Mouse (Mus musculus): ENCODE measurements around the gene Olfr1359. TPM values are rescaled to one million over a fixed set of nuclear protein-coding genes. Genes with fewer than 3 reads are reported as not detected.

Olfr1359 gene
- polyA plus RNA-seq (2015; fragmentation: Illumina TruSeq; extraction: RNeasy Lipid Tissue Mini Kit (QIAGEN cat#74804); ENCODE audit: insufficient read depth, low replicate concordance), result not detected

DNA sequence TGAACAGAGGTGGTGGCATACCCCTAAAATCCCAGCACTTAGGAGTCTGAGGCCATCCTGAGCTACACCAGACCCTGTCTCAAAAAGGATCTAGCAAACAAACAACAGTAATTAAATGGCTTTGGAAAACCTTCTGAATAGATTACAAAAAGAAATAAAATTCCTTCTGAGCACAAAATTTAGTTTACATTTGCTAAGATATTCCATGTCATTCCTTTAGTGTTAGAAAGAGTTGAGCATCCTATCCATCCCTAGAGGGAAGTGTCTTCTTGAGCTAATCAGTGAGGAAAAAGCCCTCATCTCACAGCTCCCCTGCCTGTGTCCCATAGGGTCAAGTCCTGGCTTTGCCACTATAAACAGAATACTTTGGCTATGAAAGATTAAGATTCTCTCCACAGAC, at the start of gene Olfr1359:
TSS of gene Olfr1359 (plus strand) at position 301 of the 400 bp plus-strand sequence.

GRCm38 (mm10) chr13:21663286-21663685, 34.6 kb upstream of the Olfr1359 start, which contains the start of gene Olfr1361:
Olfr1361 (minus strand) TSS chr13:21663386.

GRCm38 (mm10) chr13:21677305-21677704, 20.6 kb upstream of the Olfr1359 start, which contains the start of gene Olfr1360:
Olfr1360 (minus strand) TSS chr13:21677405.

DNA sequence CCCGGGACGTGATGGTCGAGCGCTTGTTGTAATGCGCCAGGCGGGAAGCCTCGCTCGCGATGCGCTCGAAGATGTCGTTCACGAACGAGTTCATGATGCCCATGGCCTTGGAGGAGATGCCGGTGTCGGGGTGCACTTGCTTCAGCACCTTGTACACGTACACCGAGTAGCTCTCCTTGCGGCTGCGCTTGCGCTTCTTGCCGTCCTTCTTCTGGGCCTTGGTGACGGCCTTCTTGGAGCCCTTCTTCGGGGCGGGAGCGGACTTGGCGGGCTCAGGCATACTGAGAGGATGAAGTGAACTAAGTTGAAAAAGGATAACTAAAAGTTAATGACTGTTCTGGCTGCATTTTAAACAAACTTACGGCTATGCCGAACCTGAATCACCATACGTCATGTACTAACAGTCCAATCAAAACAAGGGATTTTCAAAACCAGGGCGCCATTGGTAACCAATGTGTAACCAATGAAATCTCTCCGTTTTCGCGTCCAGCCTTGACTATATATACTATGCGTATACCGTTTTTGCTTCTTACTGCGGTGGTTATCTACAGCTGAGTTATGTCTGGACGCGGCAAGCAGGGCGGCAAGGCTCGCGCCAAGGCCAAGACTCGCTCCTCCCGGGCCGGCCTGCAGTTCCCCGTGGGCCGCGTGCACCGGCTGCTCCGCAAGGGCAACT, 18.1 kb downstream of the Olfr1359 start, which contains the start of the genes Hist1h2bl and Hist1h2ai:
TSS of gene Hist1h2bl (minus strand) at position 280 of the 676 bp plus-strand sequence.
TSS of gene Hist1h2ai (plus strand) at position 559 of the 676 bp plus-strand sequence.

GRCm38 (mm10) chr13:21717397-21718357, 19.8 kb downstream of the Olfr1359 start, which contains the start of gene Hist1h3h:
Hist1h3h (plus strand) TSS chr13:21717659.

GRCm38 (mm10) chr13:21721757-21722372, 24.0 kb downstream of the Olfr1359 start, which contains the start of gene Hist1h2bm:
Hist1h2bm (plus strand) TSS chr13:21722044.

GRCm38 (mm10) chr13:21734906-21735767, 37.2 kb downstream of the Olfr1359 start, which contains the start of gene Hist1h4j:
Hist1h4j (plus strand) TSS chr13:21735064.

DNA sequence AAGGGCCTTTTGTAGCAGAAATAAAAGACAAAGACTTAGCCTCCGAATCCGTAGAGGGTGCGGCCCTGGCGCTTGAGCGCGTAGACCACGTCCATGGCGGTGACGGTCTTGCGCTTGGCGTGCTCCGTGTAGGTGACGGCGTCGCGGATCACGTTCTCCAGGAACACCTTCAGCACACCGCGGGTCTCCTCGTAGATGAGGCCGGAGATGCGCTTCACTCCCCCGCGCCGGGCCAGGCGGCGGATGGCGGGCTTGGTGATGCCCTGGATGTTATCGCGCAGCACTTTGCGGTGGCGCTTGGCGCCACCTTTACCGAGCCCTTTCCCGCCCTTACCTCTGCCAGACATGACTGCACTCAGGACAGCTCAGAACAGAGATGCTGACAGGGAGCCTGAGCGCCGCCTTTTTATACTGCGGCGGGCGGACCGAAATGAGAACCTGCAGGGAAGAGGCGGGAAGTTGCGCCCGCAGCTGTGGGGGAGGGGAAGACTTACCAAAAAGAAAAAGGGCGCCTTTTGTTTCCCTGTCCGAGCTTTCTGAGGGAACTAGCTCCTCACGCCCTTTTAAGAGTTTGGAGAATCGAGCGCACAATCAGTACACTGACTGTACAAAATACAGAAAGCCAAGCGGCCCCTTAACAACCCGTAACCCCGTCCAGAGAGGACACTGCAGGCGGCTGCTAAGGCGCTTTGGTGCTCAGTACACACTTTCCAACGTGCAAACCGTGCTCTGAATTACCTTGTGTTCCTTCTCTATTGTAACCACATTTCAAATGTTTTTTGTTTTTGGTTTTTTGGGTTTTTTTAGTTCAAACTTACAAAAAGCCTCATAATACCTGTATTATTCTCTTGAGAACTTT, 52.5 kb downstream of the Olfr1359 start, which contains the start of gene Hist1h4k:
TSS of gene Hist1h4k (minus strand) at position 347 of the 859 bp plus-strand sequence.

DNA sequence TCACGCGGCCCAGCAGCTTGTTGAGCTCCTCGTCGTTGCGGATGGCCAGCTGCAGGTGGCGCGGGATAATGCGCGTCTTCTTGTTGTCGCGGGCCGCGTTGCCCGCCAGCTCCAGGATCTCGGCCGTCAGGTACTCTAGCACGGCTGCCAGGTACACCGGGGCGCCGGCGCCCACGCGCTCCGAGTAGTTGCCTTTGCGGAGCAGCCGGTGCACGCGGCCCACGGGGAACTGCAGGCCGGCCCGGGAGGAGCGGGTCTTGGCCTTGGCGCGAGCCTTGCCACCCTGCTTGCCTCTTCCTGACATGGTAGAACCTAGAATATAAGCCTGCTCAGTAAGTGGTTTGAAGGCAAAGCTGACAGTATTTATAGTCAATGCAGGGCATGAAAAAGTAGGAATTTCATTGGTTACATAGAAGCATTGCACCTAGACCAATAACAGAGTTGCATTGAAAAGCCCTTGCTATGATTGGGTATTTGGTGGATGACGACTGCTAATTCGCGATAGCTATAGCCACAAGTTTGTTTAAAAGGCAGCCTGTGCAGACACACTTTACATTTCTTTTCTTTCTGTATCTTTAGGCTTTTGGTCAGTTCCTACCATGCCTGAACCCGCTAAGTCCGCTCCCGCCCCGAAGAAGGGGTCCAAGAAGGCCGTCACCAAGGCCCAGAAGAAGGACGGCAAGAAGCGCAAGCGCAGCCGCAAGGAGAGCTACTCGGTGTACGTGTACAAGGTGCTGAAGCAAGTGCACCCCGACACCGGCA, 55.8 kb downstream of the Olfr1359 start, which contains the start of the genes Hist1h2ak and Hist1h2bn:
TSS of gene Hist1h2ak (minus strand) at position 304 of the 762 bp plus-strand sequence.
TSS of gene Hist1h2bn (plus strand) at position 600 of the 762 bp plus-strand sequence.

Other genes with a start within 250 kb of the Olfr1359 start
- 108 TPM for gene Zscan26, start 244.4 kb upstream of the Olfr1359 start, polyA plus RNA-seq (2015; fragmentation: Illumina TruSeq; extraction: RNeasy Lipid Tissue Mini Kit (QIAGEN cat#74804); ENCODE audit: insufficient read depth, low replicate concordance)
- gene Nkapl, start 229.6 kb upstream of the Olfr1359 start, polyA plus RNA-seq (2015; fragmentation: Illumina TruSeq; extraction: RNeasy Lipid Tissue Mini Kit (QIAGEN cat#74804); ENCODE audit: insufficient read depth, low replicate concordance), result 0.32 TPM
- gene Zkscan4, start 219.2 kb upstream of the Olfr1359 start, polyA plus RNA-seq (2015; fragmentation: Illumina TruSeq; extraction: RNeasy Lipid Tissue Mini Kit (QIAGEN cat#74804); ENCODE audit: insufficient read depth, low replicate concordance), result 1.2 TPM
- not detected for gene Gm10065, start 218.7 kb upstream of the Olfr1359 start, polyA plus RNA-seq (2015; fragmentation: Illumina TruSeq; extraction: RNeasy Lipid Tissue Mini Kit (QIAGEN cat#74804); ENCODE audit: insufficient read depth, low replicate concordance)
- gene AK157302, start 202.9 kb upstream of the Olfr1359 start, polyA plus RNA-seq (2015; fragmentation: Illumina TruSeq; extraction: RNeasy Lipid Tissue Mini Kit (QIAGEN cat#74804); ENCODE audit: insufficient read depth, low replicate concordance), result 1.3 TPM
- gene Gm11273, start 196.7 kb upstream of the Olfr1359 start, polyA plus RNA-seq (2015; fragmentation: Illumina TruSeq; extraction: RNeasy Lipid Tissue Mini Kit (QIAGEN cat#74804); ENCODE audit: insufficient read depth, low replicate concordance), result 1.8 TPM
- gene Zkscan8, start 167.0 kb upstream of the Olfr1359 start, polyA plus RNA-seq (2015; fragmentation: Illumina TruSeq; extraction: RNeasy Lipid Tissue Mini Kit (QIAGEN cat#74804); ENCODE audit: insufficient read depth, low replicate concordance), result 19.1 TPM
- not detected for gene Olfr1366, start 155.3 kb upstream of the Olfr1359 start, polyA plus RNA-seq (2015; fragmentation: Illumina TruSeq; extraction: RNeasy Lipid Tissue Mini Kit (QIAGEN cat#74804); ENCODE audit: insufficient read depth, low replicate concordance)
- gene Olfr1535, start 138.2 kb upstream of the Olfr1359 start, polyA plus RNA-seq (2015; fragmentation: Illumina TruSeq; extraction: RNeasy Lipid Tissue Mini Kit (QIAGEN cat#74804); ENCODE audit: insufficient read depth, low replicate concordance), result not detected
- not detected for gene Olfr1364, start 116.4 kb upstream of the Olfr1359 start, polyA plus RNA-seq (2015; fragmentation: Illumina TruSeq; extraction: RNeasy Lipid Tissue Mini Kit (QIAGEN cat#74804); ENCODE audit: insufficient read depth, low replicate concordance)
- gene Olfr1362, start 84.1 kb upstream of the Olfr1359 start, polyA plus RNA-seq (2015; fragmentation: Illumina TruSeq; extraction: RNeasy Lipid Tissue Mini Kit (QIAGEN cat#74804); ENCODE audit: insufficient read depth, low replicate concordance), result not detected
- gene Olfr11, start 55.6 kb upstream of the Olfr1359 start, polyA plus RNA-seq (2015; fragmentation: Illumina TruSeq; extraction: RNeasy Lipid Tissue Mini Kit (QIAGEN cat#74804); ENCODE audit: insufficient read depth, low replicate concordance), result not detected
- not detected for gene Olfr1361, start 34.7 kb upstream of the Olfr1359 start, polyA plus RNA-seq (2015; fragmentation: Illumina TruSeq; extraction: RNeasy Lipid Tissue Mini Kit (QIAGEN cat#74804); ENCODE audit: insufficient read depth, low replicate concordance)
- gene Olfr1360, start 20.7 kb upstream of the Olfr1359 start, polyA plus RNA-seq (2015; fragmentation: Illumina TruSeq; extraction: RNeasy Lipid Tissue Mini Kit (QIAGEN cat#74804); ENCODE audit: insufficient read depth, low replicate concordance), result not detected
- gene Hist1h2bl, start 18.0 kb downstream of the Olfr1359 start, polyA plus RNA-seq (2015; fragmentation: Illumina TruSeq; extraction: RNeasy Lipid Tissue Mini Kit (QIAGEN cat#74804); ENCODE audit: insufficient read depth, low replicate concordance), result not detected
- gene Hist1h2ai, start 18.3 kb downstream of the Olfr1359 start, polyA plus RNA-seq (2015; fragmentation: Illumina TruSeq; extraction: RNeasy Lipid Tissue Mini Kit (QIAGEN cat#74804); ENCODE audit: insufficient read depth, low replicate concordance), result not detected
- not detected for gene Hist1h3h, start 19.5 kb downstream of the Olfr1359 start, polyA plus RNA-seq (2015; fragmentation: Illumina TruSeq; extraction: RNeasy Lipid Tissue Mini Kit (QIAGEN cat#74804); ENCODE audit: insufficient read depth, low replicate concordance)
- not detected for gene Hist1h2bm, start 23.9 kb downstream of the Olfr1359 start, polyA plus RNA-seq (2015; fragmentation: Illumina TruSeq; extraction: RNeasy Lipid Tissue Mini Kit (QIAGEN cat#74804); ENCODE audit: insufficient read depth, low replicate concordance)
- not detected for gene Hist1h4j, start 37.0 kb downstream of the Olfr1359 start, polyA plus RNA-seq (2015; fragmentation: Illumina TruSeq; extraction: RNeasy Lipid Tissue Mini Kit (QIAGEN cat#74804); ENCODE audit: insufficient read depth, low replicate concordance)
- not detected for gene Hist1h4k, start 52.4 kb downstream of the Olfr1359 start, polyA plus RNA-seq (2015; fragmentation: Illumina TruSeq; extraction: RNeasy Lipid Tissue Mini Kit (QIAGEN cat#74804); ENCODE audit: insufficient read depth, low replicate concordance)
- not detected for gene Hist1h2ak, start 55.7 kb downstream of the Olfr1359 start, polyA plus RNA-seq (2015; fragmentation: Illumina TruSeq; extraction: RNeasy Lipid Tissue Mini Kit (QIAGEN cat#74804); ENCODE audit: insufficient read depth, low replicate concordance)
- not detected for gene Hist1h2bn, start 56.0 kb downstream of the Olfr1359 start, polyA plus RNA-seq (2015; fragmentation: Illumina TruSeq; extraction: RNeasy Lipid Tissue Mini Kit (QIAGEN cat#74804); ENCODE audit: insufficient read depth, low replicate concordance)
- not detected for gene Hist1h1b, start 82.5 kb downstream of the Olfr1359 start, polyA plus RNA-seq (2015; fragmentation: Illumina TruSeq; extraction: RNeasy Lipid Tissue Mini Kit (QIAGEN cat#74804); ENCODE audit: insufficient read depth, low replicate concordance)
- not detected for gene Hist1h3i, start 85.3 kb downstream of the Olfr1359 start, polyA plus RNA-seq (2015; fragmentation: Illumina TruSeq; extraction: RNeasy Lipid Tissue Mini Kit (QIAGEN cat#74804); ENCODE audit: insufficient read depth, low replicate concordance)
- not detected for gene Hist1h2an, start 89.1 kb downstream of the Olfr1359 start, polyA plus RNA-seq (2015; fragmentation: Illumina TruSeq; extraction: RNeasy Lipid Tissue Mini Kit (QIAGEN cat#74804); ENCODE audit: insufficient read depth, low replicate concordance)
- not detected for gene Hist1h2bp, start 89.3 kb downstream of the Olfr1359 start, polyA plus RNA-seq (2015; fragmentation: Illumina TruSeq; extraction: RNeasy Lipid Tissue Mini Kit (QIAGEN cat#74804); ENCODE audit: insufficient read depth, low replicate concordance)
- gene Hist1h2bq, start 112.1 kb downstream of the Olfr1359 start, polyA plus RNA-seq (2015; fragmentation: Illumina TruSeq; extraction: RNeasy Lipid Tissue Mini Kit (QIAGEN cat#74804); ENCODE audit: insufficient read depth, low replicate concordance), result 1.1 TPM
- not detected for gene Hist1h2ao, start 112.4 kb downstream of the Olfr1359 start, polyA plus RNA-seq (2015; fragmentation: Illumina TruSeq; extraction: RNeasy Lipid Tissue Mini Kit (QIAGEN cat#74804); ENCODE audit: insufficient read depth, low replicate concordance)
- gene Hist1h4m, start 113.6 kb downstream of the Olfr1359 start, polyA plus RNA-seq (2015; fragmentation: Illumina TruSeq; extraction: RNeasy Lipid Tissue Mini Kit (QIAGEN cat#74804); ENCODE audit: insufficient read depth, low replicate concordance), result not detected
- gene Hist1h4n, start 134.1 kb downstream of the Olfr1359 start, polyA plus RNA-seq (2015; fragmentation: Illumina TruSeq; extraction: RNeasy Lipid Tissue Mini Kit (QIAGEN cat#74804); ENCODE audit: insufficient read depth, low replicate concordance), result not detected
- not detected for gene Hist1h2ap, start 135.4 kb downstream of the Olfr1359 start, polyA plus RNA-seq (2015; fragmentation: Illumina TruSeq; extraction: RNeasy Lipid Tissue Mini Kit (QIAGEN cat#74804); ENCODE audit: insufficient read depth, low replicate concordance)
- 0.81 TPM for gene Hist1h2br, start 135.6 kb downstream of the Olfr1359 start, polyA plus RNA-seq (2015; fragmentation: Illumina TruSeq; extraction: RNeasy Lipid Tissue Mini Kit (QIAGEN cat#74804); ENCODE audit: insufficient read depth, low replicate concordance)
- gene Zfp184, start 247.0 kb downstream of the Olfr1359 start, polyA plus RNA-seq (2015; fragmentation: Illumina TruSeq; extraction: RNeasy Lipid Tissue Mini Kit (QIAGEN cat#74804); ENCODE audit: insufficient read depth, low replicate concordance), result 1.2 TPM

Measured in spleen, adult 10 weeks (tissue).